Mouse (Mus musculus): ENCODE results near the gene Gm20388.

Gm20388 gene

DNA sequence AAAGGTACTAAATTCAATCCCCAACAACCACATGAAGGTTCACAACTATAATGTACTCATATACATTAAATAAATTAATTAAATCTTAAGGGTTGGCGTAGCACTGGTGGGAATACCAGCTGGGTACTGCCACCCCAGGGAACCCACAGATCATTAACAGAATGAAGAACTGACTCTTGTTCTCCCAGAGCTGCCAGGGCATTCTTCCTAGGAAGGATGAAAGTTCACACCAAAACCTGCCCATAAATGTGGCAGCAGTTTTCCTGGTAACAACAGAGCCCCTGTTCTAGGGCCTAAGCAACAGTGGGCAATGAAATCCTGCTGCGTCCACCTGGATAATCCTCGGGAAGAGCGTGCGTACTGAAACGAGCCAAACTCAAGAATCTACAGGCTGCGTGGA lies 2531.7 kb downstream of the Gm20388 start:
- DNase-seq (ENCODE audit: low spot score) = no peak

DNA sequence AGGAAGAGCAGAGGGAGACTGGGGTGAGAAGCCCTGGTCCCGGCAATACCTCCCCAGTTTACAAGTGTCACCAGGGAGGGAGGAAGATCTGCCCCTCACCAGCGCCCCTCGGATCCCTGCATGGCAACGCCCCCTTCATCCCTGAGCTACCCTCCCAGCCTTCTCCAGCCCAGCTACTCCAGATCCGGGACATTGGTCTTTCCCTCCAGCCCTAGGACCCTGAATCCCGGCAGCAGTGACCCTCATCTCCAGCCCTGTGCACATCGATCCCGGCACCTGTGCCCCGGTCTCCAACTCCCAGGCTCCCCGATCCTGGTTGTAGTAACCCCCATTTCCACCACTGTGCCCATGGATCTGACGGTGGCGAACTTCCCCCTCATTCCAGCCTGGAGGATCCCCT lies 2532.1 kb downstream of the Gm20388 start:
- no peak for DNase-seq (ENCODE audit: low spot score)

DNA sequence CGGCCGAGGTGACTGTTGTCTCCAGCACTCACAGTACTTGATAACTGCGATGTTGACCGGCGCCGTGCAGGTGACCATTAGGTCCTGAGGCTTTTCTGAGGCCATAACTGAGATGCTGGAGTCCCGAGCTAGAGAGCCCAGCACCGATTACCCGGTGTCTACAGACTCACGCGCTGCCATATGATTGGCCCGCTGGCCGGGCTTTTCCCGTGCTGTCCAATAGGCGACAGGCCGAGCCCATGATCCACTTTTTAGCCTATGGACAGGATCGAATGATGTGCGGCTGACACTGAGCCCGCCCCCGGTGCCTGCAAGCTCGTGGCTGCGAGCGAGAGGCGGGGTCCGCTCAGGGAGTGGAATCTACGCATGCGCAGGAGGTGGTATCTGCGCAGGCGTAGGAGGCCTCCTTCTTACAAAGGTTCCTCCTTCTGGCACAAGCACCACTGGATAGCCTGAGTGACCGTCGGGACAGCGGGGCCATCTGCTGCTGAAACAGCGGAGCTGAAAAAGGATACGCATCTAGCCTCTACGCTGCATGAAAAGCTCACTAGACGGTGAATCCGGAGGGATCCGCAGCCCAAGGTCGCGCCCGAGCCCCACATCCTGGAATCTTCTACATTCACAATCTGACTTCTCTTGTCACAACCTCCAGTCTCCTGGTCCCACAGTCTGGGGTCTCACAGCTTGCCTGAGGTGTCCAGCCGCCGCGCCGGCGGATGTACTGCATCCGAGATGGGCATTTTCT lies 2532.8 kb downstream of the Gm20388 start, which contains the start of gene Mvd:
Mvd (minus strand) TSS at position 161 of the 745 bp plus-strand sequence.
- DNase-seq (ENCODE audit: low spot score) = peak; percentile 99

DNA sequence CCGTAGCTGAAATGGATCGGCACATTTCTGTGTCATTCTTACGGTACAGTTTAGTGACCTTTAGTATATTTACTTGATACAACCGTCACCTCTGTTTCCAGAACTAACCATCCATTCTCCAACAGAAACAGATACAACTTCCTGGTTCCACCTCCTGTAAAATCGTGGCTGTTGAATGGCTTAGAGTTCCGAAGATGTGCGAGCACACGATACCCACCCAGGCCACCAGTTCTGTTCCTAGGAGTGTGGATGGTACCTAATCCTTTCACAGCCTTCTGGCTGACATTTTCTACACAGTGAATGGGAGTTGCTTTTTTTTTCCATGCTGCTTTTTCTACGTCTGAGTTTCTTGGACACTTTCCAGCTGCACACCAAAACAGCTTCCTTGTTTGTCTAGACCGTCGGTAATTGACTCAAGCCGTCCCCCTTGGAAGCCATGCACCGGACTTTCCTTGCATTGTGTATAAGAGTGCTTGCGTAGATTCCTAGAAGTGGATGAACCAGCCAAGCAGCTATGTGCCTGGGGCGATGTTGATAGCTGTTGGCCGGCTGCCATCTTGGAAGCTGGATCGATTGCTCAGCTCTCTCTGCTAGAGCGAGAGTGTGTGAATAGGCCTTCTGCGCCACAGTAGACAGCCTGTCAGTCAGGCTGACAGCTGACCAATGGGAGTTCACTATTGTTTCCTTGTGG lies 2533.6 kb downstream of the Gm20388 start:
- peak; percentile 60 for DNase-seq (ENCODE audit: low spot score)

DNA sequence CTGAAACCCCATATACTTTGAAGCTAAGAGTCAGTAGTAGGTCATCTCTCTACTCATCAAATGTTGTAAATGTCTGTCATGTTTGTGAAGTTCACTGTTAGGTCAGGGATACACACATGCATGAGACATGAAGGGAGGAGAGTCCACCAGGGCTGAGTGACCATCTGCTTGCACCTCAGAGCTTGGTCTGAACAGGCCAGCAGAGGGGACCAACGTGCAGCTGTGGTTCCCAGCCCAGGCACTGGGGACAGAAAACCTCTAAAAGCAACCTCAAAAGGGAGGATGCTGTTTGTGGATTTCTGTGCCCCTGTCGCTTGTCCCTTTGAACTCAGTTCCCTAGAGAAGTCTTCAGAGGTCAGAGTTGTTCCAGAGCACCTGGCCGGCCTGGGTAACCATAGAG lies 2534.6 kb downstream of the Gm20388 start:
- DNase-seq (ENCODE audit: low spot score) = no peak

DNA sequence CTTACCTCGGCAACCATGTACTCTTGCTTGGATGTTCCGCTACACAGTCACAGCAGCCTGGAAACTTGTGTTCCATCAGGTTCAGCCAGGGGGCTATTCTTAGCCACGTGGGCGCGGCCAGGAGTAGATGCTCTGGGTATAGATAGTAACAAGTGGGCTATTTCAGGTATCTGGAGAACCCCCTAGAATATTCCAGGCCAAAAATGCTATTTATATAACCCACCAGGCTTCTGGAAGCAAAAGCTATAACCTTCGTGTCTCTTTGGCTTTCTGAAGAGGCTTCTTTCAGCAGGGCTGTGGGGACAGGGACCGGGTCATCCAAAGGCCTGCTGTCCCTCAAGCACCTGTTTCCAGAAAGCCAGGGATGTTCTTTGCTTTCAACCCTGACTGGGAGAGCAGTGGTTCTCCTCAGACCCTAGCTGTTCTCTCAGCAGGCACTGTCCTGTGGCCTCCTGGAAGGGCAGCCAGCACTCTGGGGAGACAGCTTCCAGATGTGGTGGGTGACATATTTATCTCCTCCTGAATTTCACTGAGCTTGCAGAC lies 2540.6 kb downstream of the Gm20388 start:
- DNase-seq (ENCODE audit: low spot score) = no peak

DNA sequence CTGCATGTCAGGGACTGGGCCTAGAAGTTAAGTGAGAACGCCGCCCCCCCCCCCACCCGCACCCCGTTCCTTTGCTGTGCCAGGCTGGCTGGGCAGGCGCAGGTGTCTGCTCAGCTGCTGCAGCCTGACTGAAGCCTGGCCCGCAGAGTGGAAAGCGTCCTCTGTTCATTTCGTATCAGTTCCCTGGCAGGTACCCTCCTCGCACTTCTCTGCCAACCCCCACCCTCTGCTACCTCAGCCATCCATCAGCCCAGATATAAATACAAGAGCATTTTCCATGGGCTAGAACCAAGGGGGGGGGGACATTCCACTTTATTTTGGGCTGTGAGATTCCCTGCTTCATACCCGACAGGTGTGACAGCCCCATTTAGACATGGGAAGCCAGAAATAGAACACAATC lies 2541.5 kb downstream of the Gm20388 start:
- DNase-seq (ENCODE audit: low spot score) = no peak

DNA sequence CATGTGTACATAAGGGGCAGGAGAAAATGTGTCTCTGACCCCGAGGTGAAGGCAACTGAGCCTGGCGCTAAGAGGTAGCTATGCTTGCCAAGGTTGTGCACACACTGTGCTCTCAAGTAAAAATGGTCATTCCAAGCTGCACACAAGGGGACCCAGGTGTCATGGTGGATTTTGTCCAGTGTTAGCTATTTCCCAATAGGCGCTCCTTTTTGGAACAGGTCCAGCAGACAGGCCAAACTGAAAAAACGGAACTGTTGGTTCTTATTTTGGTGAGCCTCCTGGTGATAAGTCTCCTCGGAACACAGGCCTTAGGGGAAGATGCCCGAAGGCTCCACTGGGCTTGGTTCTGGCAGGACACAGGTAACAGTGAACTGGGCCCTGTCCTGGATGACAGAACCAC lies 2543.8 kb downstream of the Gm20388 start:
- no peak for DNase-seq (ENCODE audit: low spot score)

DNA sequence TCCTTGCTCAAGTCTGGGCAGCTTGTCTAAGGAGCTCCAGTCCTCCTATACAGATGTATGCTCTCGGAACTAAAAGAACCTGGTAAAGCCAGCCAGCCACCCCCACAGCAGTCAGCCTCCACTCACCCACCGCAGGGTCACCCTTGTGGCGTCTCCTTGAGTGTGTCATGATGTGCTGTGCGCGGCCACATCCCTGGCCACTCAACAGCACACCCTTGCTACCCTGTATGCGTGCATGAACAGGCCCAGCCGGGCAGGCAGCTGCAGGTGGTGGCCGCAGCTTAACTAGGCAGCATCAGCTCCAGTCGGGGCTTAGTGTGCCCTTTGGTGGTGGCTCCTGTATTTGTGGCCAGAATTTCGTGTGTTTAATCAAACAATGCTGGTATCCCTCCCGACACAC lies 2546.5 kb downstream of the Gm20388 start:
- no peak for DNase-seq (ENCODE audit: low spot score)

DNA sequence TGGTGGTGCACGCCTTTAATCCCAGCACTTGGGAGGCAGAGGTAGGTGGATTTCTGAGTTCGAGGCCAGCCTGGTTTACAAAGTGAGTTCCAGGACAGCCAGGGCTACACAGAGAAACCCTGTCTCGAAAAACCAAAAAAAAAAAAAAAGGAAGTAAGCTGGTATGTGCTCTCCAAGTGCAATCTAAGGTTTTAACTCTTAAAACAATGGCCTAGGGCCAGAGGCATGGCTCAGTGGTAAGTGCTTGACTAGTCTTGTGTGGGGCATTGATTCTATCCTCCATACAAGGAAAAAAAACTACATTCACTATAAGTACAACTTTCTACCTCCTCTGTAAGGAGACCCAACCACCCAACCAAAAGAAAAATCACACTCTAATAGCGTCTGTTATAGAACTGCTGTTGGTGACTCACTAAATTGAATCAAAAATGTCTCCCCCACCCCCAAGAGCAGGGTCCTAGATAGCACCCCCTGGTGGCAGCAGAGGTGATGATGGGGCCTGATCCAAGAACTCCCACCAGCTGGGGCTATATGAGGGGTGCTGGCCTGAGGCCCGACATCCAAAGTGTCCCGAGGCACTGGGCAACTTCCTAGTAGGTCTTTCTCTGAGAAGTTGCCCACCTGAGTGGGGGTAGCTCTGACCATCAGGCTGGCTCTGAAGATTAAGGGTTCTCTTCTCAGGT lies 2548.7 kb downstream of the Gm20388 start:
- peak; percentile 64 for DNase-seq (ENCODE audit: low spot score)

DNA sequence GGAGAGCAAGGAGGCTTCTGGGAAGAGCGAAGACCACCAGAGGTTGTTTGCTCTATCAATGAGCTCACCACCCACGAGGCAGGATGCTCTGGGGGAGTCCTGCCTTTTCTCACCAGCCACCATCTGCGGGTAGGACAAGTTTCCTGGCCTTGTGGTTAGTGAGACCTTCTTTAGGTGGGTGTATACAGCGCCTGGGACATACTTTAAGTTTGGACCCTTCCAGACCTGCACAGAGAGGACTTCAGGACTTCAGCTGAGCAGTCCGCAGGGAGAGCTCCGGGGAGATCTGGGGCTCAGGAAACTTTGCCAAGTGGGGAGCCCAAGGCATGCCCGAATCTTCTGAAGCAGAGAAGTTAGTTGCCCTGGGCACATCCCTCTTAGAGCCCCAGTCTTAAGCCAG lies 2549.3 kb downstream of the Gm20388 start:
- peak; percentile 55 for DNase-seq (ENCODE audit: low spot score)

DNA sequence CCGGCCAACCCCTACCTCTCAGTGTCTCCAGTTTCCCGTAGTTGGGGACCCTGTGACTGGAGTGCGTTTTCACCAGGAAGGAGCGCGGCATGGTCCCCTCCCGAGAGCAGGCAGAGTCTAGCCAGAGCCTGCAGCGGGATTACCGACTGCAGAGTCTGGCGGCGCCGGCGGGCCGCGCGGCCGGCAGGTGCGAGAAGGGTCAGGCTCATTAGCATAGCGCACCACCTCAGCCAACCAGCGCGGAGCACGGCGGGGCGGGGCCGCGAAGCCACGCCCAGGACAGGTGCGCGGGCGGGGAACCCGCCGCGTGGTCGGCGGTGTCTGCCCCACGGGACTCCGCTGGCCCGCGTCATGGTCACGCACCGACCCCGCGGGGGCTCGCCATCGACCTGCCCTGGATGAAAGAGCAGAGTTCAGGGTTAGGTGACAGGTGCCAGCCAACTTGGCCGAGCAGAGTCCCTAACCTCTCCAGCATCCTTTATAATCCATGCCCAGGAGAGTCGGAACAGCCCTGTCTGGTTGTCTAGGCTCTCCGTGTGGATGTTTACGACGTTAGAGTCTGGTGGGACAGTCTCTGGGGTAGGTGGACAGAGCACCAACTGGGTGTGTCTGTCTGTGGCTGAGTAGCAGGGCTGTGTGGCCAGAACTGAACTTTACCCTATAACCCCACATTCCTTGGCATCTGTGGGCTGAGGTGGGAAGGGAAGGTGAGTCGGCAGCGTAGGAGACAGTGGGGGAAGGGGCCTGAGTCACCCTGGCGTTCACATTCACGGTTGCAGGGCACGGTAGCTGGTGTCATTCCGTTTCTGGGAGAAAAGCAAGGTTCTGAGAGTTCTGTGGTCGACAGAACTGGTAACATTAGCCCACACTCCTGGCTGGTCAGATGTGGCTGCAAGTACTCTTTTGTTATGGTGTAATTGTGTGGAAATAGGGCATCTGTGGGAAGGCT lies 2550.2 kb downstream of the Gm20388 start, which contains the start of gene Snai3:
Snai3 (minus strand) TSS at position 210 of the 949 bp plus-strand sequence.
- DNase-seq (ENCODE audit: low spot score) = peak; percentile 59

DNA sequence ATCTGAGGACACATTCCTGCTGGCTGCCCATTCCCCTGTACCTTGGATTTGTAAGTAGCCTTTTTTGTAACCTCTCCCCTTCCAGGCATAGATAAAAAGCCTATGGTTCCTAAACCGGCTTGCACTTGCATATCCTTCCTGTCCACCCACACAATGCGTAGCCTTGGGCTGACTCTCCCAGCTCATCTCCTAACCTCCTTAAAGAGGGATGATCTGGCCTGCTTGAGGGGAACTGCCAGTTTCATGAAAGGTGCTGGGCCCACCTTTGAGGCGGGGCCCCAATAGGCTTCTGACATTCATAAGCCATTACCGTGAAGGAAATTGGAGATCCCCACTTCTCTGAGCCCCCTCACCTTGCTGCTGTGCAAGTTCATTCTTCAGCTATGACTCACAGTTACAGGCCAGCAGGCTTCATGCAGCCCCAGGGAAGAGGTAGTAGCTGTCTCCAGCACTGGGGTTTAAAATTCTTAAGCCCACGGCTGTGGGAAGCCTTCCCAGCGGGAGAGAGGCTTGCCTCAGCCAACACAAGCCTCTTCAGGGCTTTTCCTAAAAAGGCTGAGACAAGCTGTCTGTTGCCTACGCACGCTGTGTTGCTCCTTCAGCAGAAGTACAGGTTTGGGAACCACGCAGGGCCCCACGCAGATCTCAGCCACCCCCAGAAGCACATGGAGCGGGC lies 2551.0 kb downstream of the Gm20388 start:
- no peak for DNase-seq (ENCODE audit: low spot score)

DNA sequence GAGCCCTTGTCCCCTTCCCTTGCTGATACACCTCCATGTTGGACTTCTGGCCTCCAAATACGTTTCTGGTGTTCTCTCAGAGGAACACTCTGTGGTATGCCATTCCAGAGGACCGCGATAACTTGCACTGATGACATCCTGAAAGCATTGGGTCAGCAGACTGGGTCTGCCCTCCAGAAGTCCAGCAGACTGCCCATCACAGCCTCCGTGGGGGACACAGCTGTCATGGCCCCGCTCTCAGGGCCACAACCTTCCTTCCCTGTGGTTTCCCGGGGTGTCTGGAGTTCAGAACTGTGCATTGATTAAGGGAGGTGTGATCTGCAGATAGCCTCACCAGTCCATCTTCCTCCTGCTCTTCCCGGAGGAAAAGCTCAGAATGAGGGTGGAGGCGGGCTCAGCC lies 2551.9 kb downstream of the Gm20388 start:
- no peak for DNase-seq (ENCODE audit: low spot score)

DNA sequence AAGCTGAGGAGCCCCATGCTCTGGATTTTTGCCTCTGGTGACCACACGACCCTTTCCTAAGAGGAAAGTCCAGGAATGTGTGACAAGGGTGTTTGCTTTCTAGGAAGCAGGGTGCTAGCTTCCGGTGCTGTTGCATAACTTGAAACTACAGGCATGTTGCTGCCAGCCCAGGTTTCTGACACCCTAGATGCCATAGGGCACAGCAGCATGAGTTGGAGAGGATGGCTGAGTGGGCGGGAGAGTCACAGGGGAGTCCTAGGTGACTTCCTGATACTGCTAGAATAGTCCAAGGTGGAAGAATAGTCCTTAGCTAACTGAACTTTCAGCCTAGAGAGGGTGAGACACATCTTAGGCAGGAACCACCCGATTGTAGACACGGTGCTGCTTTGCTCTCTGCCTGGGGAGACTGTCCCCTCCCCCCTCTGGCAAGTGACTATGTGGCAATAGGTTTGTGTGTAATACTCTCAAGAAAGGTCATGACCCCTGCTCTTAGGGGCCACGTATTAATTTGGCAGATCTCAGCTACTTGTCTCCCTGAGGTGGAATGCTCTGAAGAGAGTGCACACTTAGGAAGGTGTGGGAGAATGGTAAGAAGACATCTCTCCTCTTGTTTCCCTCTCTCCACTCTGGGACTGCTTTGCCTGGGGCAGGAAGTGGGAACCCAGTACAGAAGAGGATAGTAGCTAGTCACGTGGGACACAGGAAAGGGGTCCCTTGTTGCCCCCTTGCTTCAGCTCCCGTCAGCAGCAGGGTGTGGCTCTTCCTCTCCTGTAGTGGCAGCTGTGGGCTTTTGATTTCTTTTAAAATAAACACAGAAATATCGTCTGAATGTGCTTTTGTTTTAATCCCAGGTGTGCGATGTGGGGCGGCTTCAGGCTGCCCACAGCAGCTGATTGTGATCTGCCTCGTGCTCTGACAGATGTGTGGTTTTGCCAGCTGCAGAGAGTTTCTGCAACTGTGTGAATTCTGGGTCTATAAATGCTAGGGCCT lies 2553.3 kb downstream of the Gm20388 start:
- DNase-seq (ENCODE audit: low spot score) = peak; percentile 77

DNA sequence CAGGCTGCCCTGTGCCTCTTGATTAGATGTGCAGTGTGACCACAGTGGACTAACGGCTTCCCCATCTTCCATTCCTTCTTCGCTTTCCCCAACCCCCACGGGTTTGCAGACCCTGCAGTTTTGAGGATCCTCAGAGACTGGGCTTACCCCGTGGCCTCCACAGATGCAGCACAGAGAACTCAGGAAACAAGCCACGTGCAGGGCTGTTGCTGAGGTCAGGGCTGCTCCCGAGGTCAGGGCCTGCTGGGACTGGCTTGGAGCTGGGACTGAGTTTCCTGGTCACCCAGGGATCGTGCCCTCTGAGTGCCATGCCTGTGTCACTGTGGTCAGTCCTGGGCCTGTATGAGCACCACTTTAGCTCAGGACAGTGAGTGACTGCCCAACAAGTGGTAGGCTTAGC lies 2554.3 kb downstream of the Gm20388 start:
- DNase-seq (ENCODE audit: low spot score) = no peak

DNA sequence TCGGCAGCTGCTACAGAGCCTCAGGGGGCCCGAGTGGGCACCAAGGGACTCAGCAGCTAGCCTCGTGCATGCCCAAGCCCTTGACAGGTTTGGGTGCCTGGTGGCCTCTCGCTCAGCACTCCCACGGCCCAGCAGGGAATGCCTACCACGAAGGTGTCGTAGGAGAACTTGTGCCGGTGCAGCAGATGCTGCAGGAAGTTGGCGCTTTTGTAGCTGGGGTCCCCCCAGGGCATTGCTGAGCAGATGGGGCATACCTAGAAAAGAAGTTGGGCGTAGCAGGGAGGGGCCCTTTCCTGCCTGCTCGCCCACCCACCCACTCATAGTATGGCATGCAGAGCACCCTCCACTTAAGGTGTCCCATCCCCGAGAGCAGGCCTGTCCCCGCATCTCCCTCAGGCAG lies 2557.2 kb downstream of the Gm20388 start:
- no peak for DNase-seq (ENCODE audit: low spot score)

DNA sequence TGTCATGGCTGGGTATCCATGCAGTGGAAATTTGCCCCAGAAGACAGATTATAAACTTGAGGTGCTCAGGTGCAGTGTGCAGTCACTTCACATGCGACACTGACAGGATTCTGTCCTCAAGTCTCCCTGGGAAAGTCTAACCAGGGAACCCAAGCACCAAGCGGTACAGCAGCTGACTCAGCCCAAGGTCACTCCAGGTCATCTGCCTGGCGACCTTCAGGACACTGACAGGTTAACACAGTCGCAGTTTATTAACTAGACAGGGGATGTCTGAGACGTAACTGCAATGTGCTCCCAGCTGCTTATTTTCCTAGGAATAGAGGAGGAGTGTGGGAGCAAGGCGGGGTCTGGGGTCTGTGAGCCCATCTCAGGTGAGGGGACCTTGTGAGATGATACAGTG lies 2558.8 kb downstream of the Gm20388 start:
- no peak for DNase-seq (ENCODE audit: low spot score)

DNA sequence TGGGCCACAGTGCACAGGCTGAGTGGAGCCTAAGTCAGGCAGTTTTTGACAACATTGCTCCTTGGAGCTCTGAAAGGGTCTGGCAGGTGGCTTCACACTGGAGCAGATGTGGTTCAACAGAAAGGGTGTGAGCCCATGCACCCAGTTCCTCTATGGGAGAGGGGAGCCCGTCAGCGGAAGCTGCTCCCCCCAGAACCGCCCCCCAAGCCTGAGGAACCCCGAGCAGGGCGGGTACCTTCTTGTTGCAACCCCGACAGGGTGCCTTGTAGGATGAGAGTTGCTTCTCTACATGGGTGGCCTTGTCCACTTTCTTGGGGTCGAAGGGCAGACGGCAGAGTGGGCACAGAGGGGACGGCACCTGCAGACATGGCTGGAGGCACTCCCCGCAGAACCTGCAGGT lies 2559.3 kb downstream of the Gm20388 start:
- DNase-seq (ENCODE audit: low spot score) = peak; percentile 44

DNA sequence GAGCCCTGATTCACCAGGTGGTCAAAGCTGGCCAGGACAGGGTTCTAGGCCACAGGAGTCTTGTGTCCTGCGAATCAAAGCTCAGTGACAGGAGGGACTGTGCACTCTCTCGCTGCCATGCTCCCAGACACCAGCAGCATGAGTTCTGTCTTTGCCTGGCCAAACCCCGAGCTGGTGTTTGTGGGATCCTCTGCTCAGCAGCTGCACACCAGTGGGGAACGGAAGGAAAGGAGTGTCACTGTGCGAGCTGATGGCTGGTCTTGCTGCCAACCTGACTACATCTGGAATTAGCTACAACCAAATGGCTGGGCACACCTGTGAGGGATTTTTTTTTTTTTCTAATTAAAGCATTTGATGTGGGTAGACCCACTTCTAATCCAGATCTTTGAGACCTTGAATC lies 2560.1 kb downstream of the Gm20388 start:
- peak; percentile 17 for DNase-seq (ENCODE audit: low spot score)

Data from T-cell, adult 2 months (primary cell).